Mouse (Mus musculus): ENCODE measurements at regions not wholly inside any gene's neighbourhood (a gene's known extent, or its start where the extent isn't known, plus 50 kb on each side); places are given as distances from the start of the nearest gene placed in this dataset.

DNA sequence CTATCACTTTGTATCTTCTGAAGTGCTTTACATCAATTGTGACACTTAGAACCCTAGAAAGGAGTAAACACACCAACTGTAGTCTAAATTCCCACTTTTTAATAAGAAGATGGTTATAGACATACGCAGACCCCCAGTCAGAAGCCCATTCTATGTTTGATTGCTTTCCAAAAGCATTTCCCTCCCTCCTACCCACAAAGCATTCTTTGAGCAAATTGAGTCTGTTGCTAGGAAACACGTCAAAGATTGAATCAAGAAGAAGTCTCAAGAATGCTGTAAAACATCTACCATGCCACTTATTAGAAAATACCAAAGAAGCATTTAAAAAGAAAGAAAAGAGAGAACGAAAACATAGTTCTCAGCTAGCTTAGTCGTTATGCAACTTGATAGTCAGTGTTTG is 352.3 kb upstream of the Lrp1b start:
- H3K27ac ChIP-seq (replicated peaks; ENCODE audit: low read depth, low read length): no peak overlapping the region
- H3K4me1 ChIP-seq (ENCODE audit: control insufficient read depth, insufficient read depth, low read length): peaks cover 6% of the 10 kb centered on the region; the same call in 1 of the 2 replicates
- no peak overlapping the region for H3K9ac ChIP-seq (replicated peaks; ENCODE audit: low read length)
- DNase-seq: peak; percentile 53
- no peak overlapping the region for H3K4me3 ChIP-seq (replicated peaks; ENCODE audit: low read depth, low read length)
- ATAC-seq (ENCODE audit: low FRiP score, low TSS enrichment): no peak
- no peaks in the 10 kb centered on the region for H3K27me3 ChIP-seq (ENCODE audit: control insufficient read depth, insufficient read depth, low read length)
- WGBS: 7% methylated on average over 4 of the region's 4 CpGs
- H3K9me3 ChIP-seq (ENCODE audit: control insufficient read depth, low read length): no peaks in the 10 kb centered on the region
- H3K36me3 ChIP-seq (ENCODE audit: control insufficient read depth, insufficient read depth, low read length): no peaks in the 10 kb centered on the region
- no peak overlapping the region for H3K4me2 ChIP-seq (ENCODE audit: low read length)

DNA sequence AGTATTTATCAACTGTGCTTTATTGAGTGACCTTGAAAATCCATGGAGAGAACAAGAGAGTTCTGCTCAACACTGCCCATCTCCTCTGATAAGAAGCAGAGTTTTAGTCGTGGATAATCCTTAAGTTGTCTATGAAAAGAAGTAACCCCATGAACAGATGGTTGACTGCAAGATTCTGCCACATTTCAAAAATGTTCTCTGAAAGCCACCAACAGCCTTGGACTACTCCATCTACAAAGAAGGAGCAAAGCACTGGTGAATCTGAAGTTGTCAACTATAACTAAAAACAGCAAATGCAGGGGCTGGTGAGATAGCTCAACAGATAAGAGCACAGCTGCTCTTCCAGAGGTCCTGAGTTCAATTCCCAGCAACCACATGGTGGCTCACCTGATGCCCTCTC is 337.6 kb upstream of the Lrp1b start:
- no peak overlapping the region for H3K27ac ChIP-seq (replicated peaks; ENCODE audit: low read depth, low read length)
- H3K9ac ChIP-seq (replicated peaks; ENCODE audit: low read length): no peak overlapping the region
- H3K27me3 ChIP-seq (ENCODE audit: control insufficient read depth, insufficient read depth, low read length): no peaks in the 10 kb centered on the region
- DNase-seq (no peak), ATAC-seq (ENCODE audit: low FRiP score, low TSS enrichment) (no peak)
- no peak overlapping the region for H3K4me3 ChIP-seq (replicated peaks; ENCODE audit: low read depth, low read length)
- H3K4me1 ChIP-seq (ENCODE audit: control insufficient read depth, insufficient read depth, low read length): no peaks in the 10 kb centered on the region
- 33% methylated on average over 1 of the region's 1 CpGs for WGBS
- H3K4me2 ChIP-seq (ENCODE audit: low read length): no peak overlapping the region
- H3K36me3 ChIP-seq (ENCODE audit: control insufficient read depth, insufficient read depth, low read length): no peaks in the 10 kb centered on the region
- no peaks in the 10 kb centered on the region for H3K9me3 ChIP-seq (ENCODE audit: control insufficient read depth, low read length)

DNA sequence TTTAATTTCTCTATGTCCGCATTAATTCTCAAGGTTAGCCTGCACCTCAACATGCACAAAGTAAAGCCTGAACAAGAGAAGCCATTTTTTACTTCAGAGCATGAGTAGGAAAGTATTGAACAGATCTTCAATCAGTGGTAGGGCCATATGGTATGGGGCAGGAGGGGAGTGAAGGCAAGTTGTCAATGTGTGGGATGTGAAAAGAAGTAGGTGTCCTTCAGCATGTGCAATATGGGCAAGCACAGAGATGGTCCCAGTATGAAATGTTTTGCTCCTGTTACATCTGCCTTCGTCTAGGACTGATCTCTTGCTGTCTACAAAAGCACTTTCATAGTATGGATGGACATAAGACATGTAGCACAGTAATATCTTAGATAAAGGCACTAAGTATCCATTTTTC is 315.3 kb upstream of the Lrp1b start:
- Histone ChIP-seq H3K27ac (replicated peaks; ENCODE audit: low read depth, low read length) (no peak overlapping the region), H3K27me3 (ENCODE audit: control insufficient read depth, insufficient read depth, low read length) (no peaks in the 10 kb centered on the region), H3K9me3 (ENCODE audit: control insufficient read depth, low read length) (no peaks in the 10 kb centered on the region), H3K36me3 (ENCODE audit: control insufficient read depth, insufficient read depth, low read length) (no peaks in the 10 kb centered on the region), H3K4me3 (replicated peaks; ENCODE audit: low read depth, low read length) (no peak overlapping the region), H3K9ac (replicated peaks; ENCODE audit: low read length) (no peak overlapping the region), H3K4me1 (ENCODE audit: control insufficient read depth, insufficient read depth, low read length) (no peaks in the 10 kb centered on the region), H3K4me2 (ENCODE audit: low read length) (no peak overlapping the region)
- DNase-seq (no peak), ATAC-seq (ENCODE audit: low FRiP score, low TSS enrichment) (no peak)
- 94% methylated on average over 2 of the region's 2 CpGs for WGBS

All from midbrain, embryonic 14.5 days (tissue).